Mouse (Mus musculus): ENCODE data around the gene Cep162. TPM values are rescaled to one million over a fixed set of nuclear protein-coding genes. Genes with fewer than 3 reads are reported as not detected.

The Cep162 gene
- polyA plus RNA-seq, 1 experiment from 2014 or later: 8.5 TPM

DNA sequence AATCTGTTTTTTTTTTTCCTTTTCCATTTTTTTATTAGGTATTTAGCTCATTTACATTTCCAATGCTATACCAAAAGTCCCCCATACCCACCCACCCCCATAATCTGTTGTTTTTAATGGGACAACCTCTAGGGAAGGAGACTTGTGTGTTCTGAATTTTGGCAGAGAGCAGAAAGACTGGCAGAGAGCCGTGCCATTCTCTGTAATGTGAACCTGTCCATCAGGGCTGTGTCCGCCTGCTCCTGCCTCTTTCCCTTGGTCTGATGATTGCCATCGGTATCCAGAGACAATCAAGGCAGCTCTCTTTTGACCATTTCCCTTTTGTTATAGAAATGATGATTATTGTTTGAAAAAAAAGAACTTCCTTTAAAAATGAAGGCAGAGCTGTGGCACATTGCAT, 84.4 kb downstream of the Cep162 start:
- no peak for ATAC-seq (ENCODE audit: low read depth)
- no peaks in the 10 kb centered on the region for H3K9me3 ChIP-seq (ENCODE audit: control insufficient read depth, low read length)
- H3K27me3 ChIP-seq (ENCODE audit: control insufficient read depth, insufficient read depth, low read length): no peaks in the 10 kb centered on the region
- H3K27ac ChIP-seq (ENCODE audit: low read depth, low read length): no peak overlapping the region
- H3K4me1 ChIP-seq (ENCODE audit: control insufficient read depth, insufficient read depth, low read length): no peaks in the 10 kb centered on the region
- 70% methylated on average over 3 of the region's 3 CpGs for WGBS
- no peak overlapping the region for H3K9ac ChIP-seq (replicated peaks; ENCODE audit: low read depth, low read length)
- H3K4me3 ChIP-seq (ENCODE audit: low read depth, low read length): no peak overlapping the region
- no peak overlapping the region for H3K4me2 ChIP-seq (ENCODE audit: low read depth, low read length)
- H3K36me3 ChIP-seq (ENCODE audit: control insufficient read depth, insufficient read depth, low read length): no peaks in the 10 kb centered on the region

GRCm38 (mm10) chr9:87169144-87169543, 86.2 kb downstream of the Cep162 start:
- Histone ChIP-seq H3K27ac (ENCODE audit: low read depth, low read length) (no peak overlapping the region), H3K9me3 (ENCODE audit: control insufficient read depth, low read length) (no peaks in the 10 kb centered on the region), H3K9ac (replicated peaks; ENCODE audit: low read depth, low read length) (no peak overlapping the region), H3K27me3 (ENCODE audit: control insufficient read depth, insufficient read depth, low read length) (no peaks in the 10 kb centered on the region), H3K4me2 (ENCODE audit: low read depth, low read length) (no peak overlapping the region), H3K4me1 (ENCODE audit: control insufficient read depth, insufficient read depth, low read length) (no peaks in the 10 kb centered on the region), H3K36me3 (ENCODE audit: control insufficient read depth, insufficient read depth, low read length) (no peaks in the 10 kb centered on the region), H3K4me3 (ENCODE audit: low read depth, low read length) (no peak overlapping the region)
- ATAC-seq (ENCODE audit: low read depth): no peak
- 90% methylated on average over 12 of the region's 12 CpGs for WGBS

- no peaks in the 10 kb centered on the region for H3K4me1 ChIP-seq (ENCODE audit: control insufficient read depth, insufficient read depth, low read length)
- ATAC-seq (ENCODE audit: low read depth): no peak
- WGBS: 76% methylated on average over 3 of the region's 3 CpGs
Measured at GRCm38 (mm10) chr9:87168051-87168450, 87.3 kb downstream of the Cep162 start.

DNA sequence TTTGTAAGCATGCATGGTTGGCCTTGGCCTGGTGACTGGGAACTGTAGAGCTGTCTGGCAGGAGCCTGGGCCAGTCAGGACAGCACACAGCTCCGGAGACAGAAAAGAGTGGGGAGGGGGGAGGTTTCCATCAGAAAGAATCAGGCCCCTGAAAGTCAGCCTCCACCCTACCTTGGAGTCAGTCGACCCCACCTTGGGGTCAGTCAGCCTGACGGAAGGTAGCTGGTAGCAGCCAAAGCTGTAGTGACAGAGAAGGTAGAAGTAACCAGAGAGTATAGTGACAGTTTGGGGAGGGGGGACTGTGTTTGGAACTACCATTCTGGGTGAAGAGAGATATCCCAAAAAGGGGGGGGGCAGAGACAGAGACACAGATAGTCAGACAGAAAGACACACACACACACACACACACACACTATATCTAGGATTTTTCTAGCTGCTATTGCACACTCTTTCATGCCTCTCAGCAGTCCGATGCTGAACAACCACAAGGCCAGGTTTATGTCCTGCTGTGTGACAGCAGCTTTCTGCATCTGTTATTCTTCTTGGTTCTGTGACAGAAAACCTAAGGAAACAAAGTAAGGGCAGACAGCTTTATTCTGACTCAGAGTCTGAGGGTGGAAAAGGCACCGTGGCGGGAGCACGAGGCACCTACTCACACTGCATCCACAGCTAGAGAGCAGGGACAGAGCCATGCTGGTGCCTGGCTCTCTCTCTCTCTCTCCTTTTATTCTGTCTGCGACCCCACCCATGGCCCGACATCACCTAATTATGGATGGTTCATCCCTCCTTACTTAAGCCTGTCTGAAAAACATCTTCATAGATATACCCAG, 88.1 kb downstream of the Cep162 start:
- 80% methylated on average over 9 of the region's 9 CpGs for WGBS
- 0 out of 2 replicates have a peak, but pooled peaks have one; percentile 17 for ATAC-seq (ENCODE audit: low read depth)

More at GRCm38 (mm10) chr9:87168051-87168450, 87.3 kb downstream of the Cep162 start:
- Histone ChIP-seq H3K4me3 (ENCODE audit: low read depth, low read length) (no peak overlapping the region), H3K9ac (replicated peaks; ENCODE audit: low read depth, low read length) (no peak overlapping the region), H3K9me3 (ENCODE audit: control insufficient read depth, low read length) (no peaks in the 10 kb centered on the region), H3K36me3 (ENCODE audit: control insufficient read depth, insufficient read depth, low read length) (no peaks in the 10 kb centered on the region), H3K27me3 (ENCODE audit: control insufficient read depth, insufficient read depth, low read length) (no peaks in the 10 kb centered on the region), H3K4me2 (ENCODE audit: low read depth, low read length) (no peak overlapping the region), H3K27ac (ENCODE audit: low read depth, low read length) (no peak overlapping the region)

GRCm38 (mm10) chr9:87162559-87162958, 92.8 kb downstream of the Cep162 start:
- H3K4me2 ChIP-seq (ENCODE audit: low read depth, low read length): no peak overlapping the region
- H3K9ac ChIP-seq (replicated peaks; ENCODE audit: low read depth, low read length): no peak overlapping the region
- ATAC-seq (ENCODE audit: low read depth): no peak
- no peaks in the 10 kb centered on the region for H3K36me3 ChIP-seq (ENCODE audit: control insufficient read depth, insufficient read depth, low read length)
- no peak overlapping the region for H3K4me3 ChIP-seq (ENCODE audit: low read depth, low read length)
- no peaks in the 10 kb centered on the region for H3K4me1 ChIP-seq (ENCODE audit: control insufficient read depth, insufficient read depth, low read length)
- H3K9me3 ChIP-seq (ENCODE audit: control insufficient read depth, low read length): no peaks in the 10 kb centered on the region
- no peak overlapping the region for H3K27ac ChIP-seq (ENCODE audit: low read depth, low read length)
- 86% methylated on average over 4 of the region's 4 CpGs for WGBS
- H3K27me3 ChIP-seq (ENCODE audit: control insufficient read depth, insufficient read depth, low read length): no peaks in the 10 kb centered on the region

More for the DNA sequence above, 88.1 kb downstream of the Cep162 start:
- Histone ChIP-seq H3K9me3 (ENCODE audit: control insufficient read depth, low read length) (no peaks in the 10 kb centered on the region), H3K27ac (ENCODE audit: low read depth, low read length) (no peak overlapping the region), H3K4me3 (ENCODE audit: low read depth, low read length) (no peak overlapping the region), H3K4me1 (ENCODE audit: control insufficient read depth, insufficient read depth, low read length) (no peaks in the 10 kb centered on the region), H3K4me2 (ENCODE audit: low read depth, low read length) (no peak overlapping the region), H3K27me3 (ENCODE audit: control insufficient read depth, insufficient read depth, low read length) (no peaks in the 10 kb centered on the region), H3K36me3 (ENCODE audit: control insufficient read depth, insufficient read depth, low read length) (no peaks in the 10 kb centered on the region), H3K9ac (replicated peaks; ENCODE audit: low read depth, low read length) (no peak overlapping the region)

GRCm38 (mm10) chr9:87152641-87153325, 102.6 kb downstream of the Cep162 start:
- no peaks in the 10 kb centered on the region for H3K9me3 ChIP-seq (ENCODE audit: control insufficient read depth, low read length)
- no peak overlapping the region for H3K4me3 ChIP-seq (ENCODE audit: low read depth, low read length)
- no peak overlapping the region for H3K4me2 ChIP-seq (ENCODE audit: low read depth, low read length)
- no peak overlapping the region for H3K9ac ChIP-seq (replicated peaks; ENCODE audit: low read depth, low read length)
- no peaks in the 10 kb centered on the region for H3K36me3 ChIP-seq (ENCODE audit: control insufficient read depth, insufficient read depth, low read length)
- H3K4me1 ChIP-seq (ENCODE audit: control insufficient read depth, insufficient read depth, low read length): no peaks in the 10 kb centered on the region
- ATAC-seq (ENCODE audit: low read depth): no peak
- no peaks in the 10 kb centered on the region for H3K27me3 ChIP-seq (ENCODE audit: control insufficient read depth, insufficient read depth, low read length)
- H3K27ac ChIP-seq (ENCODE audit: low read depth, low read length): no peak overlapping the region
- WGBS: 100% methylated on average over 1 of the region's 1 CpGs

- Histone ChIP-seq H3K4me1 (ENCODE audit: control insufficient read depth, insufficient read depth, low read length) (no peaks in the 10 kb centered on the region), H3K9me3 (ENCODE audit: control insufficient read depth, low read length) (no peaks in the 10 kb centered on the region), H3K27me3 (ENCODE audit: control insufficient read depth, insufficient read depth, low read length) (no peaks in the 10 kb centered on the region; the same call in 1 of the 2 replicates), H3K4me2 (ENCODE audit: low read depth, low read length) (no peak overlapping the region), H3K4me3 (ENCODE audit: low read depth, low read length) (no peak overlapping the region), H3K27ac (ENCODE audit: low read depth, low read length) (no peak overlapping the region), H3K36me3 (ENCODE audit: control insufficient read depth, insufficient read depth, low read length) (no peaks in the 10 kb centered on the region), H3K9ac (replicated peaks; ENCODE audit: low read depth, low read length) (no peak overlapping the region)
- 87% methylated on average over 2 of the region's 2 CpGs for WGBS
- ATAC-seq (ENCODE audit: low read depth): no peak
Measured at GRCm38 (mm10) chr9:87147927-87148326, 107.4 kb downstream of the Cep162 start.

DNA sequence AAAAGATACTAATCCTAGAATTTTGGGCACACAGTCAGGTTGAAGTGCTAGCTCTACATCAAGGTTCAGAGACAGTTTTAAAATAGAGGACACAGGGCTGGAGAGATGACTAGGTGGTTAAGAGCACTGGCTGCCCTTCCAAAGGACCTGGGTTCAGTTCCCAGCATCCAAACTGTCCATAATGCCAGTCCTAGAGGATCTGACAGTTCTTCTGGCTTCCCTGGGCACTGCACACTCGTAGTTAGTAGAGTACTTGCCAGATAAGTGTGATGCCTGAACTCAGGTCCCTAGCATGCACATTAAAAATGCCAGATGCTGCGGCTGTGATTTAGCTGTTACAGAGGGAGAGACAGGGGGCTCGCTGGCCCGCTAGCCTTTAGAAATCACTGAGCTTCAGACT, 108.9 kb downstream of the Cep162 start:
- WGBS: 91% methylated on average over 4 of the region's 4 CpGs

DNA sequence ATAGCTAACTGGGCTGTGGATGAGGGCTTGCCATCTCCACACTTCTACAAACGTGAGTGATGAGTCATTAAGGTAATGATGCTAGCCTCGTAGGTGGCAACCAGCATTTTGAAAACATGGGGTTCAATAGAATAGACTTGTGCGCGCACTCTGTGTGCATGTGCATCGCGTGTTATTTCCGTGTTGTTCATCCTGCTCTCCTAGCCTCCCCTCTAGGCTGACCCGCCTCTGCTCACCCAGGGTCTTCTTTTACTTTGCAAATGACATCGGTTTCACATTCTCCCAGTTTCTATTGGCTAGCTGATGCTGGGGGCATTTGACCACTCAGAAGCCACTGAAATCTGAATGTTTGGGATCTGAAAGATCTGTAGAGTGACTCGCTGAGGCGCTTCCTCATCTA, 109.7 kb downstream of the Cep162 start:
- H3K4me1 ChIP-seq (ENCODE audit: control insufficient read depth, insufficient read depth, low read length): no peaks in the 10 kb centered on the region
- no peak for ATAC-seq (ENCODE audit: low read depth)
- no peak overlapping the region for H3K9ac ChIP-seq (replicated peaks; ENCODE audit: low read depth, low read length)
- no peak overlapping the region for H3K4me3 ChIP-seq (ENCODE audit: low read depth, low read length)
- H3K27ac ChIP-seq (ENCODE audit: low read depth, low read length): no peak overlapping the region
- H3K4me2 ChIP-seq (ENCODE audit: low read depth, low read length): peak overlapping the region; percentile 71; the same call in 1 of the 2 replicates
- 29% methylated on average over 11 of the region's 11 CpGs for WGBS
- no peaks in the 10 kb centered on the region; the same call in 1 of the 2 replicates for H3K27me3 ChIP-seq (ENCODE audit: control insufficient read depth, insufficient read depth, low read length)
- H3K36me3 ChIP-seq (ENCODE audit: control insufficient read depth, insufficient read depth, low read length): no peaks in the 10 kb centered on the region
- H3K9me3 ChIP-seq (ENCODE audit: control insufficient read depth, low read length): no peaks in the 10 kb centered on the region

More for the DNA sequence above, 108.9 kb downstream of the Cep162 start:
- no peaks in the 10 kb centered on the region; the same call in 1 of the 2 replicates for H3K27me3 ChIP-seq (ENCODE audit: control insufficient read depth, insufficient read depth, low read length)
- no peak overlapping the region for H3K9ac ChIP-seq (replicated peaks; ENCODE audit: low read depth, low read length)
- H3K9me3 ChIP-seq (ENCODE audit: control insufficient read depth, low read length): no peaks in the 10 kb centered on the region
- H3K4me3 ChIP-seq (ENCODE audit: low read depth, low read length): no peak overlapping the region
- ATAC-seq (ENCODE audit: low read depth): no peak
- no peaks in the 10 kb centered on the region for H3K36me3 ChIP-seq (ENCODE audit: control insufficient read depth, insufficient read depth, low read length)
- H3K4me1 ChIP-seq (ENCODE audit: control insufficient read depth, insufficient read depth, low read length): no peaks in the 10 kb centered on the region
- H3K27ac ChIP-seq (ENCODE audit: low read depth, low read length): no peak overlapping the region
- no peak overlapping the region for H3K4me2 ChIP-seq (ENCODE audit: low read depth, low read length)
